Mouse (Mus musculus) c-Kit-positive CD71-negative TER-119-negative erythroid progenitor cells, embryonic 14.5 days (primary cell): Measurements from ENCODE around the gene Scgb1b3.

Experiments
- DNase-seq: peaks from one replicate; pipeline ENCODE4 v3.0.0-alpha.2; 2013; ENCODE audit warnings: low read depth

Scgb1b3 gene

DNA sequence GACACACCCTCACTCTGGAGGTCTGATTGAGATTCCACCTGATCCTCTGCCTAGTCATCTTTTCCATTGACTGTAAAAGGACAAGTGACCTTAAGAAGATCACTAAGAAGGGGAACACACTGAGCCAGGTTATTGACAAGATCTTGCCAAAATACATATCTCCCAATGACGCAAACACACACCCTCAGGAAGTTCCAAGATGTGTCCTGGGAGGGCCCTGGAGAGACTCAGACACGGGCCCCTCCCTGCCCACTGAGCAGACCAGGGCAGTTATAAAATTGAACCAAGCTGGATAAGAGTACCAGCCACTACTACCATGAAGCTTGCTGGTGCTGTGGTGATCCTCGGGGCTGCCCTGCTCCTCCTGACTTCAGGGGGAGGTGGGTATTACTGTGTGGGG lies at the start of gene Scgb1b3:
Gene Scgb1b3, plus strand, starts transcription at position 301 of the 400 bp plus-strand sequence.
- DNase-seq, result no peak

DNA sequence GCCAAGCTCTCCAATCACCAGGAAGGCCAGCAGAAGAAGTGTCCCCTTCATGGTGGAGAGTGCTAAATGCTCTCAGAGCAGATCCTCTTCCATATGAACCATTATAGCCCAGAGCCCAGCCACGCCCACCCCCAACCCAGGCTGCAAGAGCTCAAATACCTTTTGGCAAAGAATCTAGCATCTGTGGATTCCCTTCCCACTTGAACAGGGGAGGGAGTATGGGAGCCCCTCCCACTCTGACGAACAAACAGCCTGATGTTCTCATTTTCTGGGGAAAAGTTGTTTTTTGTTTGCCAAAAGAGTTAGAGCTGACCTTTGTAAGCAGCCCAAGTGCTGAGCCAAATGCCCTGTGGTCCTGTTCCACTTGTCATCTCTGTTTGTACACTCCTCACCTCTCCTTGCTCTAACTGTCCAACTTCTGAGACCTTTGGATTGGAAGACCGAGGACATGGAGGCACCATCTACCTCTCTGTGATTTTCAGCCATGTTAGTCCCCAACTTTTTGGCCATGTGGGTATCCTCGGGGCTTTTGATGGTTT lies 13.3 kb upstream of the Scgb1b3 start, which contains the start of gene Scgb2b3:
Gene Scgb2b3, minus strand, starts transcription at position 51 of the 539 bp plus-strand sequence.
- no peak for DNase-seq
